Mouse (Mus musculus): ENCODE results near the gene Sema4d.
"Not testable (repeated sequence)": the region's sequence is repeated elsewhere in the genome, so short reads cannot be mapped to it uniquely, and the experiment has no call there.

Gene Sema4d

DNA sequence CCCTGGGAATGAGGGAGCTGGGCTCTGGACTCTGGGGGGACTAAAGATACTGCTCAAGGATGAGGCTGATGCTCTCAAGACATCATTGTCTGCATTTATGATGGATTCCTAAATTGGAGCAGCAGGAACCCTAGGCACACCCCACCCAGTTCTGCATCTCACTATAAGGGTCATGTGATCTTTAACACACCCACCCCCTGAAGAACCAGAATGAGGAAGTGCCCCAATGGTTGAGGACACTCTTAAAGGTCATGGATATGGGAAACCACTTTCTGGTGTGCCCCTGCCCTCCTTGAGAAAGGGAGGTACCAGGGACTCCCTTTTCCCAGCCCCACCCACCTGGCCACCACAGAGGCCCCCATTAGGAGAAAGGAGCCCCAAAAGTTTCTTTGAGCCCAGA, 97.1 kb downstream of the Sema4d start:
- in situ Hi-C loops (cut with MboI; ENCODE audit: low sequenced_read_pairs) = no loop called here

DNA sequence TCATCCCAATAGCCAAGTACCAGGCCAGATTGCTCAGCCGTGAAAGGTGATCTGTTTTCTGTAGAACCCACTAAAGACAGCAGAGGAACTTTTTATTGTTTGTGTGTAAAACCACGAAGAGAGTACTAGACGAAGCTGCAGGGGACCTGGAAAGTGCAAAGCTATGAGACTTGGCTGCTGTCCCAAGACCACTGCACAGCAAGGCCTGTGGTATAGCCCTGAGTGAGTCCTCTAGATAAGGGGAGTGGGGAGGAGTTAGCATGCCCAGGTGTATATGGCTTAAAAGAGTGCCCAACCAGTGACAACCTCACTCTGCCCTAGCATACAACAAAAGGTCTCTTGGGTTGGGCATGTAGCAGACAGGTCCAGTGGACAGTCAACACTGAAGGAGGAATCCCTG, 104.9 kb downstream of the Sema4d start:
- in situ Hi-C loops (cut with MboI; ENCODE audit: low sequenced_read_pairs) = no loop called here

DNA sequence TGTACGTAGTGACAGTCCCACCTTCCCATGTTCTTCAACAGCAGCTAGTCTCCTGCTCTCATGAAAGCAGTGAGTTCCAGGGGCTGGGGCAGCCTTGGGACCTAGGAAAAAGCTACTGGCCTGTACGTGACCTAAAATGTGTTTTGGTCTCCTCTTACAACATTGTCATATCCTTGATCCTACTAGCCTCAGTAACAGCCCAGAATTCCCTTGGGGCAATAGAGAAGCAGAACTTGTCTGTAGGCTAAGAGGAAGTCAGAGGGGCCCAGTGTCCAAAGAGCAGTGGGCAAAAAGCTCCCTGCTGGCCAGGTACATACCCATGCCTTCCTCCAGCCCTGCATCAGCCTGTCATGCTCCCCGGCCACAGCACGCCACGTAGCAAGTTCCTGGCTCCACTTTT, 106.6 kb downstream of the Sema4d start:
- in situ Hi-C loops (cut with MboI; ENCODE audit: low sequenced_read_pairs) = no loop called here

DNA sequence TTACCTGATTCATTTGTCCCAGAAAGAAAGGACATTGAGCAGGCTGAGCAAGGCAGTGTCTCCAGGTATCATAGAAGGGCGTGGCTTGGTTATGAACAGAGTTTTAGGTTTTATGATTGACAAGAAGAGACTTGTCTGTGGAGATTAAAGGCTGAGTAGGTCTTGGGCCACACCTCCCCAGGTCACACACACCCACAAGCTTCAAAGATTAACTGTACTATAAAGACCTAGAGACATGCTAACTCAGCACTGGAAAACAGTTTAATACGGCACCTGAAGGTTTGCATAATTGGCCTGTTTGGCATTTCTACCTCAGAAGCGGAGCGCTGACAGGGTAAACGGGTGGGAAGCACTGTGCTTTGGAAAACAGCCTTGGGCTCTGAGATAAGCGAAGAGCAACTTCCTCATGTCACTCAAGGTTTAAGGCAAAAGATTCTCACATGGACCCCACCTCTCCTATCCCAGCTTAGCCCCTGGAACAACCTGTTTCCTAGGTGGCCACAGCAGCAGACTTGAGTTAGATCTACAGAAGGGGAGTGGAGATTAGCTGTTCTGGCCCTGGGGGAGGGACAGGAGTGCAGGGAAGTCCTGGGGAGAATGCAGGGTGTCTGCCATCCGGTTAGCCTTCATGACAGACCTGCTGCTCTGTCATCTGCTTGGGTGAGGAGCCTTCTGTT, 108.1 kb downstream of the Sema4d start:
- in situ Hi-C loops (cut with MboI; ENCODE audit: low sequenced_read_pairs) = no loop called here

DNA sequence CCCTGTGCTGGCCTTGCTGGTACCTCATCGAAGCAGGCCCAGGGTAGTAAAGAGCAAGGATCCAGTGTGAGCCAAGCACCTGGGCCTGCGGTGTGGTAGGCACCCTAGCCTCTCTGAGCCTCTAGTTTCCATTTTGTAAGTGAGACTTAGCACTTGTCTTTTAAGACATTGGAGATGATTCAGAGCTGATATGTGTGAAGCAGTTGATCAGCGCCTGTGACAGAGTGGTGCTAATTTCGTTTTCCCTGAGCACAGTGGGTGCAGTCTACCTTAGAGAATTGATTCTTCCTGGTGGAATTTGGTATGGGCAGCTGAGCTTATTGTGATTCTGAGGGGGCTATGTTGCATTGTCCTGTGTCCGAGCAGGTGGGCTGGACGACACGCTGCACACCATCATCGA, 111.9 kb downstream of the Sema4d start:
- in situ Hi-C loops (cut with MboI; ENCODE audit: low sequenced_read_pairs) = no loop called here

DNA sequence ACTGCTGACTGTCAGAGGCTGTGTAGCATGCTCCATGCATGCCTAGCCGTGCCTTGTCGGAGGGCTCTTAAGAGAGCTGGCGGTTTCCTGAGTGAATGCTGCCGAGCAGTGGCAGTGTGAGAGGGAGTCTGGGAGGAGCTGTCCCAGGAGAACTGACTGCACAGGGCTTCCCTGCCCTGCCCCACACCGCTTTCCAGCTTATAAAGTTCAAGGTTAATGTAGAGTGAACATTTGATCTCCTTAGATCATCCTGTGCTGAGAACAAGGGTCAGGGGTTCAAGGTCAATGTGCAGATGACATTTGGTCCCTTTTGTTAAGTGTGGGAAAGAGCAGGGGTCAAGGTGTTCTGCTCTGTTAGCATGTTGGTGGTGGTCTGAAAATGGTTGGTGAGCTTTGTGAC, 112.5 kb downstream of the Sema4d start:
- in situ Hi-C loops (cut with MboI; ENCODE audit: low sequenced_read_pairs) = no loop called here

DNA sequence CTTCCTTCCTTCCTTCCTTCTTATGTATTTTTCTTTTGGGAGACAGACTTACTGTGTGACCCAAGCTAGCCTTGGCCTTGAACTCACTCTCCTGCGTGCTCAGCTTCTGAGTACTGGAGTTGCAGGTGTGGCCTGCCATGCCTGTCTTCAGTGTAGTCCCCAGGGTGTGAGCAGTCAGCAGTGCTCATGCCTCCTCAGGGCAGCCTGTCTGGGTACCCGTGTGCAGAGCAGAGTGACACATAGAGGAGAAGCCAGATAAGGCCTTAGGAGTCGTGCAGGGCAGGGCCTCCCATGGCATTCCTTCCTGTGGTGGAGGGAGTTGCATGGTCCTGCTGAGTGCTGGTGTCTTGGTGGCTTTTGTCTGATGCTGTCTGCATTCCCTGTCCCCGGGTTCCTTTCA, 114.2 kb downstream of the Sema4d start:
- in situ Hi-C loops (cut with MboI; ENCODE audit: low sequenced_read_pairs) = no loop called here

DNA sequence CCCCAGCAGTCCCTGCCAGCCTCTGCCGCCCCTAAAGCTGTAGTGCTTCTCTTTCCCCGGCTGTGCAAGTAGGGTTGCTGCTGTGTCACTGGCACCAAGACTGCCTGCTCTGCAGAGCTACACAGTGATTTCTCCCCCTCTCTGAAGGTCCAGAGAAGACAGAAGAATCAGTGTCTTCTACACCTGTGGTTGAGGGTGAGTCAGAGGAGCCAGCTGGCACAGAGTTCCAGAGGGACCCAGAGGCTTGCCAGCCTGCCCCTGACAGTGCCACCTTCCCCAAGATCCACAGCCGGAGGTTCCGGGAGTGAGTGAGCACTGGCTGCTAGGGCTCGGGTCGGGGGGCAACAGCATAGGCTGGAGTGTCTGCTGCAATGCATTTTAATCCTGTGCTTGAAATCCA, 114.9 kb downstream of the Sema4d start:
- in situ Hi-C loops (cut with MboI; ENCODE audit: low sequenced_read_pairs) = no loop called here

DNA sequence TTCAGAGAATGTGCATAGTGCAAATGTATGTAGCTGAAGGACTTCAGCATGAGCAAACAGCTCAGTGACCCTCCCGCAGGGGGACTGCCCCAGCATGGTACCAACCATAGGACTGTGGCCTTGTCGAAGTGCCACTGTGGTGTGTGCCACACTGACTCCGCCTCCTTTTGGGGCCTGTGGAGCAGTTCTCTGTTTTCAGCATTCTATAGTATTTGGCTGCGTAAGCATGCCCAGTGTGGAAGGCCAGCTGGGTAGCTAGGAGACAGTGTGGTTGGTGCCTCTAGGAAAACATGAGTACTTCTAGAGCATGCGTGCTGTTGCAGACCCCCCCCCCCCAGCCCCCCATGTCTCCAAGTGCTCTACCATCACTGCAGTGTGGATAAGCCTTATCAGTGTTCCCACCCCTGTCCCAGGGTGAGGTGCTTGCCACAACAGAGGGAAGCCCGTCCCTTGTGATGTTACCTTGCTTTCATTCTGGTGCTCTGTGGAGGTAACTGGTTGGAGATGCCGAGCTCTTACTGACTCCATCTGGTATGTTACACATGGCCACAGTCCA, 115.8 kb downstream of the Sema4d start:
- in situ Hi-C loops (cut with MboI; ENCODE audit: low sequenced_read_pairs) = no loop called here

DNA sequence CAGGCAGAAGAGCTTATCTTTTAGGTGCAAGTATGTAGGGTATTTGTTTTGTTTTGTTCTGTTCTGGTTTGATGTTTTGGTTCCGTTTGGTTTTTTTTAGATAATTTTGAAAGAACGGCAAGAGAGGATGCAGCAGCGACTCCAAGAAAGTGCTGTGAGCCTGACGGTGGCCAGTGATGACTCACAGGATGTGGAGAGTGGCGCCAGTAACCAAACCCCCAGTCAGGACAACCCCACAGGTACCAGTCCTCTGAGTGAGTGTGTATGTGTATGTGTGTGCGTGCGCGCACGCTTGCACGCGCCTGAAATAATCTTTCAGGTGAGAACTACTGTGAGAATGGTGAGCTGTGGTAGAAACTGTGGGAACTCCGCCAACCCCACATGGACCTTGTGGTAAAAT, 116.5 kb downstream of the Sema4d start:
- in situ Hi-C loops (cut with MboI; ENCODE audit: low sequenced_read_pairs) = no loop called here

DNA sequence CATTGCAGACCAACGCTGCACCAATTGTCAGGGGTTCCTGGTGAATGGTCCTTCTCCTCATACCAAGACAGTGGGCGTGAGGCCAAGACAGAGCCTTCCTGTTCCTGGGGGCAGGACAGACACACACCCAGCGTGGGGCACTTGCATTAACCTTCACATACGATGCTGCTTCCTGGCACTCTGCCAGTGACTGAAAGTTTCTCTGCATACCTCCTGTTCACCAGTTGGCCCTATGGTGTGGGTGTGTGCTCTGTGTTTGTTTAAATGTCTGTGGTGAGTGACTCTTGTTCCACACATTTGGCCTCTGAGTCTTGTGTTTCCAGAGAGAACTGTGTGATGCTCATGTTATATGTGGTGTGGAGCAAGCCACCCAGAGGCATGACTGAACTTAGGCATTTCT, 116.9 kb downstream of the Sema4d start:
- in situ Hi-C loops (cut with MboI; ENCODE audit: low sequenced_read_pairs) = no loop called here

DNA sequence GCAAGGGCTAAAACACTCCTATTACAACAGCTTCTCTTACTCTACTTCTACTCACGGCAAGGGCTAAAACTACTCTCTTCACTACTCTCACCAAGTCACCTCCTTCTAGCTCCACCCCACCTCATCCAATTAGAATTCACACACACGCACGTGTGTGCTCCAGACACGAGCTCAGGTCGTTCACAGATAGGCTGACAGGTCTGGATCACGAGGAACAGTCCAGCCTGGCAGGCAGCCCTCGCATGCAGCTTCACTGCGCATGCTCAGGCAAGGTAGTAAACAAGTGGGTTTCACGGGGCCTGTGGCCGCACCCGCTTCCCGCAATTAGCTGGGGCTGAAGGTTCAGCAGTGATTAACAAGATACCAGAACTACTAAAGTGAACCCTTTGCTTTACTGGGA, 125.4 kb downstream of the Sema4d start:
- in situ Hi-C loops (cut with MboI; ENCODE audit: low sequenced_read_pairs) = not testable (repeated sequence)

DNA sequence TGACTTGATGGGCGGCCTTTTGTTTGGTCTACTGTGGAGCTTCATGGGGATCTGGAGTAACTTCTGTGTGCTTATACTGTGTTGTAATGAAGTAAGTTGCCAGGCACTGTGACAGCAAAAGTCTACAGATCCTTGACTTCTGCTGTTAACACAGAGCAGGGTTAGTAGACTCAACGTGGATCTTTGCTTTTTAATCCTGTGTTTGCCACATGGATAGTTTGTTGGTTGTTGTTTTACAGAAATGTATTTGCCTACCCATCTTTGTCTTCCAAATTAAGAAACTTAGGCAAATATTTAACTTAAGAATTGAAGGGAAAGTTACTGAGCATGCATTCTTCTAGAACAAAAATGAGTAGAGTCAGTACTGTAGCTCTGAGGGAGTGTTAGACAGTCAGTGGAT, 130.0 kb downstream of the Sema4d start:
- in situ Hi-C loops (cut with MboI; ENCODE audit: low sequenced_read_pairs) = no loop called here

DNA sequence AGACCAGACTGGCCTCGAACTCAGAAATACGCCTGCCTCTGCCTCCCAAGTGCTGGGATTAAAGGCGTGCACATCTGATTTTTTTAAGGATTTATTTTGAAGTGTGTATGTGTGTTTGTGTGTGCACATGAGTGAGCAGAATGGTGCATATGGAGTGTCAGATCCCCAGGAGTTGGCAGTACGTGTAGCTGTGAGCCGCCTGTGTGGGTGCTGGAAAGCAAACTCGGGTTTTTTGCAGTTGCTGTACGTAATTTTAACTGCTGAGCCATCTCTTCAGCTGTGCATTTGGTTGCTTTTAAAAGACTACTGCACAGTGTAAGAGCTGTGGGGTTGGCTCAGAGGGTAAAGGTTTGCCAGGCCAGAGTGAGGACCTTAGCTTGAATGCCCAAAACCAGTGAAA, 134.0 kb downstream of the Sema4d start:
- in situ Hi-C loops (cut with MboI; ENCODE audit: low sequenced_read_pairs) = no loop called here

DNA sequence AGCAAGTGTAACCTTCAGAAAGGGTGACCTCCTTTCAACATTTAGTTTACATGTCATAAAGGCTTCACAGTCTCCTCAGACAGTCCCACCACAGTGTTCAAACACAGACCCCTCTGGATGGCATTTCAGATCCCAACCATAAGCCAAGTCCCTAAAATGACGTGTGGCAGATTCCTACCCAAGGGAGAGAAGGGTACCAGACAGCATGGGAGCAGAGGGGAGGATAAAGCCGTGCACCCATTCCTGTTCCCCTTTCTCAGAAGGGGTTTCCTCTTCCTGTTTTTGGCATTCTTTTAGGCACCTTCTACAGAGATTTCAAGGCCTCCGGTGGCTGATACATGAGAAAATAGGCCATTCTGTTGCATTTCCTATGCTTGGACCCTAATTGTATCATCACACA, 135.5 kb downstream of the Sema4d start:
- in situ Hi-C loops (cut with MboI; ENCODE audit: low sequenced_read_pairs) = no loop called here

DNA sequence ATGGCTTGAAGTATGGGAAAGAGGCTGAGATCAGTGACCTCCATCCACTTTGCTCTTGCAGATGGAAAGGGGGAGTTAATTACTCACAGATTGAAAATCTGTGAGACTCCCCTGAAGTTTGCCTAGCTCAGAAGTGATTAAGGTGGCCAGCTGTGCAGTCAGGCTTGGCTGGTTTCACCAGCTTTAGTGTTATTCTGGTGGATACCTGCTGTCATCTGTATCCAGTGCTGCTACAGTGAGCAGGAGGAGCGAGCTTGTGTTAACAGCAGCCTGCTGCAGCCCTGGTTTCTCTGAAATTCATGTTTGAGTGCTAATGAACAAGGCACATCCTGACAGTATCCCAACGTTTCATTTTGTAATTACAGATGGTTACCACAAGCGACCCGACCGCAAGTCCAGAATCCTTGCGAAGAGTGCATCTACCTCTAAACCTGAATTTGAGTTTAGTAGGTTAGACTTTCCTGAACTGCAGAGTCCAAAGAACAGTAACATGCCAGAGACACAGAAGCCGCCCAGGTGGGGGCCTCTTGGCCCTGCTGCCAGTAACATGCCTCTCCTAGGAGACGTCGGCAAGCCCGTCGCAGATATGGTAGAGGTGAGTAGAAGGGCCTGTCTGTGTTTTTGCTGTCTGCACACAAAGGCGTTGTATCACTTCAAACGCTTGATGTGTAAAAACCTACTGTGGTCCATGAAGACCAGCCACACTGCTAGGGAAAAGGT, 136.9 kb downstream of the Sema4d start:
- in situ Hi-C loops (cut with MboI; ENCODE audit: low sequenced_read_pairs) = no loop called here

DNA sequence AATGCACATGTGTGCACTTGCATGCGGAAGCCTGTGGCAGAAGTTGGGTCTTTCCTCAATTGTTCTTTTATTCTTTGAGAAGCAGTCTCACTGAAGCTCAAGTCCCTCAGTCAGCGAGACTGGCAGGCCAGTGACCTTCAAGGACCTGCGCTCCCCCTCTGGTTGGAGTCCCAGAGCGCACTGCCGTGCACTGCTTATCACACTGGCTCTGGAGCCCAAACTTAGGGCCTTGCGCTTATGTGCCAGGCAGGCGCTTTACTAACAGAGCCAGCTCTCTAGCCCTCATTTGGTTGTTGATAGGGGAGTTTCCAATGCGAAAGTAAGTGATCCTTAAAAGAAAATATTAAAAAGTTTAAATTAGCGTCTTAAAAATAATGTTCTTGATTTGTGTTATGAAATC, 139.6 kb downstream of the Sema4d start:
- in situ Hi-C loops (cut with MboI; ENCODE audit: low sequenced_read_pairs) = no loop called here

DNA sequence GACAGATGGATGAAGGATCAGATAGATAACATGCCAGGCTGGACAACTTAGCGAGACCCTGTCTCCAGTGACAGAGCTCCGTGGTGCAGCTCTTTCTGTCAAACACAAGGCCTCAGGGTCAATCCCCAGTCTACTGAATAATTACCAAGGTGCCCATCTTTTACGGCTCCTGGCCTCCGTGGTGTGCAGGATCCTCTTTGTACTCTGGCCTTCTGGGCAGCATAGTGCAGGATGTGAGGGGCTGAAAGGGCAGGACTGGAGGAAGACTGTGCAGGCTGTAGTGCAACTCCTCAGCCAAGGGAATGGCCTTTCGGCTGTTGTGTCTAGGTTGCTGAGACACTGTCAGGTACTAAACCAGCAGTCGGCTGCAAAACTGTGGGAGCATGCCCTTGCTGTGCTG, 140.4 kb downstream of the Sema4d start:
- in situ Hi-C loops (cut with MboI; ENCODE audit: low sequenced_read_pairs) = no loop called here

DNA sequence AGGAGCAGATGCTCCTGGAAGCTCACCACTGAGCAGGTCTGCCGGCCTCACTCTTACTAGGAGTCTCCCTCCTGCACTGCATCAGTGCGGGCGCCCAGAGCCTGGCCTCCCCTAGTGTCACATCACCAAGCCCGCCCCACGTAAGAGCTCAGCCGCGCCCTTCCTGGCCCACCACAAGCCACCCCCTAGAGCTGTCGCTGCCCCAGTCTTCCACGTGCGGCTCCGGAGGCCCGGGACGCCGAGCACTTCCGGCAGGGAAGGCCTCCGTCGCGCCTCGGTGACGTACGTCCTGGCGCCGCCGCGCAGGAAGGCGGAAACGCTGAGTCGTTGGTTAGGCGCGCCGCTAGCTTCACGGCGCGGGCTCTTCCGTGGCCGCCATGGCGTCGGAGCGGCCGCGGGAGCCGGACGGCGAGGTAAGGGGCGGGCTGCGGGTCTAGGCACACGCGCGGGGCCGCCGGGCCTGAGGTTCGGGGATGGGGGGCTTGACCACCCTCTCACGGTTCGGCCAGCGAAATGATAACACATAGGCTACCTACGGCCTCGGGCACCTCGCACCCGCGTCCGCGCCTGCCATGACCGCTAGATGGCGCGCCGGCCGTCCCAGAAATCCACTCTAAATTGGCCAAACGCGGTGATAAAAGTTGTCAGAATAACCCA, 142.0 kb downstream of the Sema4d start, which contains the start of gene Secisbp2:
Gene Secisbp2 (plus strand): TSS at position 290 of the 657 bp plus-strand sequence.
- in situ Hi-C loops (cut with MboI; ENCODE audit: low sequenced_read_pairs) = no loop called here

DNA sequence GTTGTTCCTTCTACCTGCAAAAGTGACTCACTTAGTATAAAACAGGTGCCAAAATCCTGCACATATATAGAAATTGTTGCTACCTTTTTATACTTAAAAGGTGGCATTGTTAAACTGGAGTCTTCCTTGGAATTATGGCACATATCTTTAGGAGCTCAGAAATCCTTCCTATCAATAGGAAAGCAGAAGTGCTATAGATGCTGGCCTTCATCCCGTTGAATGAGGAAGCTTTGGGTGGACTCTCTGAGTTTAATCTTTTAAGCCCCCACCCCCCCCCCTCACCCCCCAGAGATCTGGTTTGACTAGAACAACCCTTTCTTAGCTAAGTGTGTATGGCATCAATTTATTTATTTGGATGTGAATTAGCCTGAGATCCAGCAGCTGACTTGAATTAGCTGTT, 143.8 kb downstream of the Sema4d start:
- in situ Hi-C loops (cut with MboI; ENCODE audit: low sequenced_read_pairs) = no loop called here

DNA sequence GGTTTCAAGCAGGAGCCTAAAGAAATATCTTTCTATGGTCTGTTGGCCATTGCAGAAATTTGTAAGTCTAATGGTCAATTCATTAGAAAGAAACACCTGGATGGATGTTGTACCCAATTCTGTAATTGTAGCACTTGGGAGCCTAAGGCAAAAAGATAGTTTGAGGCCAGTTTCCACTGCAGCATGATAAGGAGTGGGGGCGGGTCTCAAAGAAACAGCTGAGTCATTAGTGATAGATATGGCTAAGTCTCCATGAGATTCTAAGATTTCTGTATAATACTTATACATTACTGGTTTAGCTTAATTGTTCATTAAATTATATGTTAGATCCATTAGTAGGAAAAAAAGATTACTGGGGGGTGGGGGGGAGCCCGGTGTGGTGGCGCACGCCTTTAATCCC, 145.3 kb downstream of the Sema4d start:
- in situ Hi-C loops (cut with MboI; ENCODE audit: low sequenced_read_pairs) = no loop called here

DNA sequence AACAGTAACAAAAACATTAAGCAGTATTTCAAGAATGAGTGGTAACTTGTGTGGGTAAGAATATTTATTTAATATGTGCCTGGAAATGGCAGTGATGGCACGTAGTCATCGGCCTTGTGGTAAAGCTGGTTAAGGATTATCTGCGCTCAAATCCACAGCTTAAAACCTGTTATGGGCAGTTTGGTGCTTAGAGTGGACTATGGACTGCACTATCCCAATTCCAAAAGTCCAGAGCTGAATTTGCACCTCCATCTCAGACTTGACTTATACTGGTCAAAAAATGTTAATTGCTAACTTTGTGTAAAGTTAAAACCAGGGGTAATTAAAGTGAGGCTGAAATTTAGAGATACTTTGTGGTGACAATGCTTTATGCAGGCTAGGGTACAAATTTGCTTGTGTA, 145.8 kb downstream of the Sema4d start:
- in situ Hi-C loops (cut with MboI; ENCODE audit: low sequenced_read_pairs) = no loop called here
